Mouse (Mus musculus) intestine, embryonic 14.5 days (tissue): ENCODE measurements at regions not wholly inside any gene's neighbourhood (a gene's known extent, or its start where the extent isn't known, plus 50 kb on each side); places are given as distances from the start of the nearest gene placed in this dataset.

Experiments
- ATAC-seq: fragments of 200-750 bp; cut with Nextera tagmentation; replicated peaks from 2 replicates; pipeline ENCODE4 v1.8.0; 2017; ENCODE audit warnings: low read depth, moderate number of reproducible peaks, moderate TSS enrichment, moderate library complexity; ENCODE audit not compliant: low FRiP score, low TSS enrichment
- DNase-seq: peaks from one replicate; pipeline ENCODE4 v3.0.0-alpha.2; 2018; ENCODE audit warnings: low spot score
- H3K27ac ChIP-seq: fragments of 300-500 bp; sonication (generic); 2 replicates; pipeline ENCODE4 v1.5.1; 2014; ENCODE audit warnings: low read depth, mild to moderate bottlenecking, control low read depth
- H3K27me3 ChIP-seq: fragments of 300-500 bp; sonication (generic); replicated peaks from 2 replicates; pipeline ENCODE4 v1.6.1; 2014; ENCODE audit warnings: low read length, control low read depth; ENCODE audit not compliant: control insufficient read depth, insufficient read depth
- H3K36me3 ChIP-seq: fragments of 300-500 bp; sonication (generic); 2 replicates; pipeline ENCODE4 v1.6.1; 2014; ENCODE audit warnings: low read length, control low read depth; ENCODE audit not compliant: control insufficient read depth, insufficient read depth
- H3K4me1 ChIP-seq: fragments of 300-500 bp; sonication (generic); replicated peaks from 2 replicates; pipeline ENCODE4 v1.6.1; 2014; ENCODE audit warnings: low read length, control low read depth, mixed read lengths; ENCODE audit not compliant: control insufficient read depth, insufficient read depth
- H3K4me2 ChIP-seq: fragments of 300-500 bp; sonication (generic); 2 replicates; pipeline ENCODE4 v1.6.1; 2014; ENCODE audit warnings: low read length
- H3K4me3 ChIP-seq: fragments of 300-500 bp; sonication (generic); 2 replicates; pipeline ENCODE4 v1.5.1; 2014; ENCODE audit warnings: low read depth, low read length, control low read depth, mixed read lengths
- H3K9ac ChIP-seq: fragments of 300-500 bp; sonication (generic); 2 replicates; pipeline ENCODE4 v1.6.1; 2014; ENCODE audit warnings: mild to moderate bottlenecking, low read length
- H3K9me3 ChIP-seq: fragments of 300-500 bp; sonication (generic); 2 replicates; pipeline ENCODE4 v1.6.1; 2016; ENCODE audit warnings: low read length, control low read depth; ENCODE audit not compliant: control insufficient read depth
- WGBS: fragments of 180-500 bp; shearing (Covaris S2); extraction: QIAGEN DNeasy Blood & Tissue Kit; methylation state at CpG from one replicate; pipeline ENCODE4 v1.1.7; 2014; 5-methylcytosine and 5-hydroxymethylcytosine counted together

DNA sequence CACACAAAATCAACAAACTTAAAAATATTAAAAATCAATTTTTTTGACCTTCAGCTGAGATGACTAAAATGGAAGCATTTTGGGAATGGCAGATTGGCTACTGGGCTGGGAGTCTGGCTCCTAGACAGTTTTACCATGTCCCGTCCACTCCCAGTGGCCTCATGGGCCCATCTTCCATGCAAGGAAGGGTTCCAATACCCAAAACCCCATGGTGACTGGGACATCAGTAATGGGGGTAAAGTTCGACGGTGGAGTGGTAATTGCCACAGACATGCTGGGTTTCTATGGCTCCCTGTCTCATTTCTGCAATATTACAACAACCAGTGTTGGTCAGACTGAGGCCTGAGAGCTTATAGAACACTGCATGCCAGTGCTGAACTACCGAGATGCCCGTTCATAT lies 82.2 kb downstream of the Il20rb start:
- Histone ChIP-seq H3K9me3 (no peaks in the 10 kb centered on the region), H3K27ac (no peak overlapping the region), H3K4me3 (no peak overlapping the region), H3K4me1 (no peaks in the 10 kb centered on the region), H3K4me2 (no peak overlapping the region), H3K36me3 (no peaks in the 10 kb centered on the region), H3K27me3 (peaks cover 3% of the 10 kb centered on the region; the same call in 1 of the 2 replicates), H3K9ac (no peak overlapping the region)
- peak; percentile 37 for DNase-seq
- WGBS, result 92% methylated on average over 5 of the region's 5 CpGs
- ATAC-seq, result no peak

DNA sequence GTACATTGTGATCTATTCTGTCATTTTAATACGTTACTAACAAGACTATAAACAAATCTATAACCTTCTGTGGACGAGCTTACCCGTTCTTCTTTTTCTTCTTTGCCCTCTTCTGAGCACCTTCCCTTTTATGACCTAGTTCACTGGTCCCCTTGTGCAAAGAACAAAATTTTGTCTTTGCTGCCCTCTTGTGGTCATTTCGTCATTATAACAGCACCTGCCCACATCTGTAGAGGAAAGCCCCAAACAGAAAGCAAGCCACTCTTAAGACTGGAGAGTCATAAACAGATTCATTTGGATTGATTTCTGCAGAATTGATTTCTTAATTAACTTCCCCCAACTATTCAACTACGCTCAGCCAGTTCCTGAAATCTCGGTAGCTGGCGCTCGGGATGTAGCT lies 86.2 kb downstream of the Il20rb start:
- 19% methylated on average over 8 of the region's 8 CpGs for WGBS

DNA sequence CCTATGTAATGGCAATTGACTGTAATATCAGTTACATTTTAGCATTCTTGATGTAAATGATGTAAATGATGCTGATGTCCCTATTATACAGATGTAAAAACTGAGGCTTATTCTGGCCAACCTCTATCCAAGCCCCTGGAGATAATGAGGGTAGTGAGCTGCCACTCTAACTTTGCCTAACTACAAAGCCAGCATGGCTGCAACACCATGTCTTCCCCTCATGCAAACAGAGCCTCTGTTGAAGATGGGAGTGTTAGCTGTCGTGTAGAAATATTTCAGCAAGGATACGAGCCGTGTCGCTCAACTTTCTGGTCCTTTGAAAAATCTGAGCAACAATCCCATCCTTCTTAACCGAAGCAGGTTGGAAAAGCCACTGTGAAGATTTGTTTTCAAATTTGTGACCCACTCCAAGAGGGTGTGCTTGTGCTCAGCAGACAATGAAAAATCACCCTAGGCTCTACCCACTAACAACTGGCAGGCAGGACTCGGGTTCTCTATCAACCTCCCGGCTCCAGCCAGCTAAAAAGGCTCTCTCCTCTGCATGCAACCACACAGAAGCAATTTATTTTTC lies 90.2 kb downstream of the Il20rb start:
- H3K27ac ChIP-seq, result no peak overlapping the region
- no peaks in the 10 kb centered on the region for H3K4me1 ChIP-seq
- DNase-seq (peak; percentile 29), ATAC-seq (no peak)
- 86% methylated on average over 7 of the region's 7 CpGs for WGBS
- H3K27me3 ChIP-seq, result peaks cover 3% of the 10 kb centered on the region; the same call in 1 of the 2 replicates
- H3K9ac ChIP-seq, result no peak overlapping the region
- H3K4me2 ChIP-seq, result no peak overlapping the region
- no peaks in the 10 kb centered on the region for H3K9me3 ChIP-seq
- no peak overlapping the region for H3K4me3 ChIP-seq
- no peaks in the 10 kb centered on the region for H3K36me3 ChIP-seq

More for the DNA sequence above, 86.2 kb downstream of the Il20rb start:
- Histone ChIP-seq H3K27me3 (peaks cover 3% of the 10 kb centered on the region; the same call in 1 of the 2 replicates), H3K36me3 (no peaks in the 10 kb centered on the region), H3K27ac (no peak overlapping the region), H3K9me3 (no peaks in the 10 kb centered on the region), H3K4me3 (no peak overlapping the region), H3K4me2 (no peak overlapping the region), H3K4me1 (no peaks in the 10 kb centered on the region), H3K9ac (no peak overlapping the region)
- peak; percentile 59 for DNase-seq
- ATAC-seq, result no peak

DNA sequence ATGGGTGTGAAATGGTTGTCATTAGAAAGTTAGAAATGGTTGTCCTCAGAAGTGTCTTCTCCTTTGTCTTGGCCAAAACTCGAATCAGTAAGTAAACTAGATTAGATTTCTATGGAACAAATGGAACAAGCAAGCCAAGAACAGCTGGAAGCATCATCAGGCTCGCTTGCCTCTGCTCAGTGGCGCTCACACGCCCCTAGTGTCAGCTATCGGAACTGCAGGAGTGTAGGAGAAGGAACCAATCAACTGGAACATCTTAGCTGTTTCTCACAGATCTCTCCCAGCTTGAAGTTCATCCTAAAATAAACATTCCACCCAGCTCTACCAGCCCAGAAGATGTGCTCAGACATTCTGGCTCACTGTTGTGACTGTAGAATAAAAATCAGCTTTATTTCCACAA lies 90.9 kb downstream of the Il20rb start:
- no peaks in the 10 kb centered on the region for H3K36me3 ChIP-seq

DNA sequence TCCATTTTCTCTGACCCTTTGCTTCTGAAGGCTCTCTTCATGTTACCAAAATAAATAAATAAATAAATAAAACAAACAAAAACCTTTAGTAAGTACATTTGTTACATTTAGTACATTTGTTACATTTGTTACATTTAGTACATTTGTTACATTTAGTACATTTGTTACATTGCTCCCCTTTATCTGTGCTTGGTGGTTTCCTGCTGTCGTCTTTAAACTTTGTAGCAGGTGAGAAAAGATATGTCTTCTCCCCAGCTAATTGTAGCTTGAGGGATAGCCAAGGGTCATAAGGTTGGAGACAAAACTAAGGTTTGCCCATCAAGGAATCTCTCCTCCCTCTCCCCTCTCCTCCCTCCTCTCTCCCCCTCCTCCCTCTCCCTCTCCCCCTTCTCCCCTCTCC lies 92.0 kb downstream of the Il20rb start:
- 69% methylated on average over 1 of the region's 1 CpGs for WGBS
- no peaks in the 10 kb centered on the region for H3K9me3 ChIP-seq

More for the DNA sequence above, 90.9 kb downstream of the Il20rb start:
- ATAC-seq (no peak), DNase-seq (peak; percentile 91)
- H3K27ac ChIP-seq, result no peak overlapping the region
- no peak overlapping the region for H3K9ac ChIP-seq
- H3K4me1 ChIP-seq, result no peaks in the 10 kb centered on the region
- H3K4me2 ChIP-seq, result no peak overlapping the region
- peaks cover 3% of the 10 kb centered on the region; the same call in 1 of the 2 replicates for H3K27me3 ChIP-seq
- WGBS, result 4% methylated on average over 5 of the region's 5 CpGs
- H3K4me3 ChIP-seq, result no peak overlapping the region
- H3K9me3 ChIP-seq, result no peaks in the 10 kb centered on the region

DNA sequence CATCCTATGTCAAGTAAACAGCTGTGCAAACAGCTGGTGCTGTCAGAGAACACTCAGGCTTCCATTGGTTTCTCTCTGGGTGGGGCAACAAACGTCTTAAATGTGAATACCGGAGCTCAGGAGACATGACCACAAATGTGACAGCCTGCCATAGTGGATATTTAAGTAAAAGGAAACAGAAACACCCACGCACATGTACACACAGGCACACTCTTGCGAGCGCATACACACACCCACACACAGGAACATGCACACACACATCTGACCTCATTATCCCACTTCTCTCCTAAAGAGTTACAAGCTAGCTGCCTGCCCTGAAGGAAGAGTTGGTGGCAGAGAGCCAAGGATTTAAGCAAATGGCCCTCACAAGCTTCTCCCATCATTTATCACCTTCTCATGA lies 92.4 kb downstream of the Il20rb start:
- no peak for DNase-seq
- WGBS, result 69% methylated on average over 5 of the region's 5 CpGs
- H3K36me3 ChIP-seq, result no peaks in the 10 kb centered on the region
- no peaks in the 10 kb centered on the region for H3K4me1 ChIP-seq
- no peak overlapping the region for H3K4me2 ChIP-seq
- no peak overlapping the region for H3K9ac ChIP-seq
- H3K27ac ChIP-seq, result no peak overlapping the region
- H3K9me3 ChIP-seq, result no peaks in the 10 kb centered on the region
- H3K4me3 ChIP-seq, result no peak overlapping the region
- no peak for ATAC-seq
- H3K27me3 ChIP-seq, result no peaks in the 10 kb centered on the region

More for the DNA sequence above, 92.0 kb downstream of the Il20rb start:
- no peak overlapping the region for H3K4me3 ChIP-seq
- no peaks in the 10 kb centered on the region for H3K27me3 ChIP-seq
- H3K27ac ChIP-seq, result no peak overlapping the region
- DNase-seq (no peak), ATAC-seq (no peak)
- no peaks in the 10 kb centered on the region for H3K36me3 ChIP-seq
- H3K9ac ChIP-seq, result no peak overlapping the region
- no peaks in the 10 kb centered on the region for H3K4me1 ChIP-seq
- no peak overlapping the region for H3K4me2 ChIP-seq

DNA sequence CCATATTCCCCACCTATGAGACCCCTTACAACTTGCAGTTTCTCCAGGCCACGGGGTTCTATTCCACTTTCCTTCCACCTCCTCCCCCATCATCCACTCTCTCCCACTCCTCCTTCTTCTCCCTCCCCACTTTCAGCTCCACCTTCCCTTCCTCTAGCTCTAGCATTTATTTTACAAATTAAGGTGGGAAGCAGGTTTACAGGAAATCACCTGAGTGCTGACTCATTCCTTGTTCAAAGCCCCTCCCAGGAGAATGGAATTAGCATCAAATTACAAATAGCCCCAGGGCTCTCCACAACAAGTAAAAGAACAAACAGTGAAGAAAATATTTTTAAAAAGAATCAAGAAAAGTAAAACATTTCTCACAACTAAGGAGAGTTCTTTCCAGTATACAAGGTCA lies 94.3 kb downstream of the Il20rb start:
- ATAC-seq, result no peak
- Histone ChIP-seq H3K27ac (no peak overlapping the region), H3K9me3 (no peaks in the 10 kb centered on the region), H3K27me3 (no peaks in the 10 kb centered on the region), H3K4me3 (no peak overlapping the region), H3K4me2 (no peak overlapping the region), H3K4me1 (no peaks in the 10 kb centered on the region), H3K9ac (no peak overlapping the region), H3K36me3 (no peaks in the 10 kb centered on the region)
- 41% methylated on average over 1 of the region's 1 CpGs for WGBS
- no peak for DNase-seq

DNA sequence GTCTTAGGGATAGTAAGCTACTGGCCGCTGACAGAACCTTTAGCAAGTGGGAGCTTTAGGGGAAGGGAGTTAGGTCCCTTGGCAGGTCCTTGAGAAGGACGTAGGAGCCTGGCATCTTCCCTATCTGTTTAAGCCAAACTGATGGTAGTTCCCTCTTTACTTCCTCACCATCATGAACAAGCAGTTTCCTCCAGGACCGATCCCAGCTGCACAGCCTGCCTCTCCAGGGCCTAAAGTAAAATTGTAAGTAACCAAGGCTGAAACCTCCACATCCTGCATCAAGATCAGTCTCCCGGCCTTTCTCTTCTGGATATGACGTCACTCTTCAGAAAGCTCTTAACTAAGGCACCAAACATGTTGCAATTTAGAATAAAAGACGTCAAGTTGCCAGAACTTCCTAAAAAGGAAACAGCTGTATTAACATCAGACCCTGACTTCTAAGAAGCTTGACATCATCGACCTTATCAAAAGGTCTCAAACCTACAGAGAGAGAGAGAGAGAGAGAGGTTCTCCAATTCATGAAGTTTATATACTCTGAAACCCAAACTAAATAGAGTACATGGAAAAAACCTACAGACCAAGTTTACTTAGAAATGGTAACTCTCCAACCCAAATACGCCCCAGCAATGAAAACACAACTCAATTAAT lies 94.9 kb downstream of the Il20rb start:
- DNase-seq, result no peak
- Histone ChIP-seq H3K9ac (no peak overlapping the region), H3K4me1 (no peaks in the 10 kb centered on the region), H3K4me2 (no peak overlapping the region), H3K27me3 (no peaks in the 10 kb centered on the region), H3K36me3 (no peaks in the 10 kb centered on the region), H3K27ac (no peak overlapping the region), H3K9me3 (no peaks in the 10 kb centered on the region), H3K4me3 (no peak overlapping the region)
- ATAC-seq, result no peak
- WGBS, result 66% methylated on average over 8 of the region's 8 CpGs

DNA sequence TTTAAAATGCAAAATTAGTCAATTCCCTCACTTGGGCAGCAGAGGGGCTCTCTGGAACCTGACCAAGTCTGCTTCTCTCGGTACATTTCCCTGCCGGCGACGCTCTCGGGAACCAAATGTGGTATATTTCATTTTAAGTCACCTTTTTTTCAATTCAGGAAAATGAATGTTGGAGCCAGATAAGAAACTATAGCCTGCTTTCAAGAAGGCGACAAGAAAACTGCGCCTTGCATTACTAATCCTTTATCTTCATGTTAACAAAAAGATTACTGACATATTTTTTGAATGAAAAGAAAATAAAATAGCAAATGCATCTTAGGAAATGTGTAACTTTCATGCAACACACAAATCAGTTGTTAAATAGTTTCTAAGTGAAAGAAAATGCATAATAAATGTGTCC lies 98.2 kb downstream of the Il20rb start:
- Histone ChIP-seq H3K4me2 (no peak overlapping the region), H3K36me3 (no peaks in the 10 kb centered on the region), H3K9me3 (no peaks in the 10 kb centered on the region), H3K27me3 (no peaks in the 10 kb centered on the region), H3K9ac (no peak overlapping the region), H3K27ac (no peak overlapping the region), H3K4me1 (no peaks in the 10 kb centered on the region), H3K4me3 (no peak overlapping the region)
- ATAC-seq (no peak), DNase-seq (no peak)
- WGBS, result 87% methylated on average over 7 of the region's 7 CpGs
